Mouse (Mus musculus) liver, postnatal 0 days (tissue): Measurements from ENCODE around the gene Grm7.

ENCODE experiments used
- CTCF ChIP-seq: sonication (generic); IDR thresholded peaks from 2 replicates; pipeline ENCODE4 v1.5.1; 2016; ENCODE audit warnings: antibody characterized with exemption, low read depth
- EP300 ChIP-seq: IDR thresholded peaks from 2 replicates; pipeline ENCODE4 v1.6.1; 2016; ENCODE audit warnings: antibody characterized with exemption, low read depth, mild to moderate bottlenecking

DNA sequence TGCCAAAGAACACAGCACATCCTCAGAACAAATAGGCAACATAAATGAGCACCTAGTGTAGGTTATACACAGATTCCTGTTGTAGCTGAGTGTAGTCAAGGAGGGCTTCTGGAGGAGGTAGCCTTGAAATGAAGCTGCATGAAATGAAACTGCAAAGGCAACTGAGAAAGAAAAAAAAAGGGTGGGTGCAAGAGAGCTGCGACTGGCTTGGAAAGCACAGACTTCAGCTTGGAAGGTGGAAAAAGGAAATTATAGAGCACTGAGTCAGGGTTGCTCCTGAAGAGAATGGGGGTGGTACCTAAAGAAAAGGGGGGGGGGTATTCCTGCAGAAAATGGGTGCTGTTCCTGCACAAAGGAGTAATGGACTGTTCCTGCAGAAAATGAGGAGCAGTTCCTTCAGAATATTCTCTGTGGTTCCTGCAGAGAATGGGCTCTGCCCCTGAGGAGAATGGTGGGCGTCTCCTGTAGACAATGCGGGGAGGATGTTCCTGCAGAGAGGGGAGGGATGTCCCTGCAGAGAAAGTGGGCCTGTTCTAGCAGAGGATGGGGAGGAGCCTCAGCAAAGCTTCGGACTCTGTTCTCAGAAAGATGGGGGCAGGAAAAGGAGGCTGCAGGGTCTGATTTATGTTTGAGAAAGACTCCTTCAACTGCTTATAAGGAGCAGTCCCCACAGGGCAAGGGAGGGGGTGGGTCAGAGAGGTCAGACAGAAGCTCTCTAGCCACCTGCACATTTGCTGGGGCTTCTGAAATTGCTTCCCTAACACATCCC lies 726.4 kb downstream of the Grm7 start:
- TF ChIP-seq CTCF (no peak), EP300 (no peak)
